ENCODE assay signal across 8 mouse cellular contexts in the genomic region with DNA sequence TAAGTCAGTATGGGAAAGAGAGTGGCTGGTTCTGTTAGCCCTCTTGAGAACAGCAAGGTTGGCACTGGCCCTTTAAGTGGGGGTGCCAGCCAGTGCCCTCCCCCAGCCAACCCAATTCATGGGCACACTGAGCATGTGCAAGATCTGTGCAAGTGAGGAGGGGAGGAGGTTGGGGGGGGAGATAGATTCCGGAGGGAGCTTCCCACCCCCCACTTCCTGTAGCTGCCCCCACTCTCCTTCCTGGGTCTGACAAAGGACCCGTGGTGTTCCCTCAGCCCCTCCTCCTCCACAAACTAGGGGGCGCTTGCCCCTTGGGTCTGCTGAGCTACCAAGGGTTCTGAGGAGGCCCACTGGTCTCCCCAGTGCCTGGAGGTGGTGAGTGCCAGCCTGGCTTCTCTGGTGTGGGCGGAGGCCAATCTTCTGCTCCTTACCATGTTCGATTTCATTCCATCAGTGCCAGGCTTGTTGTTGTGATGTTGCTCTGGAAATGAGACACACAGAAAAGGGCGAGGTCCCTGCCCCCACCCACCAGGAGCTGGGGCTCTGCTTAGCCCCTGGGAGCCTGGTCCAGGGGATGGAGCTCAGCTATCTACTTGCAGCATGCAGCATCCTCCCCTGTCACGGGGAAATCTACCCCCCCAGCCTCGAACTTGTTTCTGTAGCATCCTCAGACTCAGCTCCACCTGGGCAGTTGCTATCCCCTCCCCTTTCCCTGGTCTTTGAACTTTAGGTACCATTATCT. TPM values are rescaled to one million over a fixed set of nuclear protein-coding genes. Genes with fewer than 3 reads are reported as not detected.
DNase-seq lines count a peak whose midpoint lies in the region; ATAC-seq lines count a peak whose summit lies in the region.

No protein-coding gene starts in this region.

- peak; percentile 46 to 50 for DNase-seq in spleen, adult 18-20 months
- DNase-seq in spleen, adult 12 weeks (ENCODE audit: low spot score), result no peak
- peak; percentile 54 to 71 for DNase-seq in heart, adult 18-20 months
- peak; percentile 75 for DNase-seq in kidney, adult 18-20 months
- DNase-seq in left cerebral cortex, postnatal 36 days (ENCODE audit: low spot score in 2 of 2), result peak; percentile 84 to 88
- peak; percentile 68 for DNase-seq in spleen, postnatal 36 days (ENCODE audit: low spot score in 2 of 2)

- peak; percentile 52 for ATAC-seq in common myeloid progenitor, adult 5-6 weeks (replicated peaks; ENCODE audit: low read depth, poor library complexity, severe bottlenecking)
- ATAC-seq in megakaryocyte progenitor cell, adult 5-6 weeks (replicated peaks; ENCODE audit: poor library complexity), result peak; percentile 40

- intact Hi-C loops in left cerebral cortex, postnatal 36 days (cut with DNase I), result loop anchor here (5.0 kb wide), 1 partner anchor 40 kb away; the partner anchor contains the start of genes Acbd4 and Plcd3

RNA-seq across cellular contexts. Expression of gene Hexim2, which starts 10.4 kb away (rescaled TPM):
- total RNA-seq in common myeloid progenitor, adult 5-6 weeks (2017), result 2.1 and 2.6 TPM in 2 replicates
- total RNA-seq in heart, adult 18-20 months (2021), result 1 to 10 TPM; 1.6 to 1.7 TPM
- 10 to 100 TPM; 13.2 to 16.6 TPM for total RNA-seq in left cerebral cortex, postnatal 36 days (2021)
- total RNA-seq in megakaryocyte progenitor cell, adult 5-6 weeks (2015), result 1.2 and 1.8 TPM in 2 replicates
- 3.5 and 3.9 TPM in 2 replicates for total RNA-seq in megakaryocyte progenitor cell, adult 5-6 weeks (2017)

RNA-seq across cellular contexts. Expression of gene Hexim1, which starts 26.6 kb away (rescaled TPM):
- total RNA-seq in common myeloid progenitor, adult 5-6 weeks (2017), result 26.6 and 28.0 TPM in 2 replicates
- 10 to 100 TPM; 20.0 to 21.5 TPM for total RNA-seq in heart, adult 18-20 months (2021)
- 10 to 100 TPM; 42.8 to 51.6 TPM for total RNA-seq in left cerebral cortex, postnatal 36 days (2021)
- total RNA-seq in megakaryocyte progenitor cell, adult 5-6 weeks (2015), result 10.7 and 13.0 TPM in 2 replicates
- total RNA-seq in megakaryocyte progenitor cell, adult 5-6 weeks (2017), result 21.2 and 27.9 TPM in 2 replicates

RNA-seq across cellular contexts. Expression of gene Fmnl1, which starts 28.3 kb away (rescaled TPM):
- 28.4 and 81.9 TPM in 2 replicates for total RNA-seq in common myeloid progenitor, adult 5-6 weeks (2017)
- 10 to 100 TPM; 18.1 to 20.2 TPM for total RNA-seq in heart, adult 18-20 months (2021)
- total RNA-seq in left cerebral cortex, postnatal 36 days (2021), result 100 to 1,000 TPM; 129 to 172 TPM
- 74.3 and 76.3 TPM in 2 replicates for total RNA-seq in megakaryocyte progenitor cell, adult 5-6 weeks (2015)
- total RNA-seq in megakaryocyte progenitor cell, adult 5-6 weeks (2017), result 17.3 and 36.5 TPM in 2 replicates

RNA-seq across cellular contexts. Expression of gene Acbd4, which starts 41.1 kb away (rescaled TPM):
- total RNA-seq in common myeloid progenitor, adult 5-6 weeks (2017), result 9.2 and 9.3 TPM in 2 replicates
- 10 to 100 TPM; 28.6 to 41.4 TPM for total RNA-seq in heart, adult 18-20 months (2021)
- 10 to 100 TPM; 72.3 to 80.3 TPM for total RNA-seq in left cerebral cortex, postnatal 36 days (2021)
- 1.5 and 2.0 TPM in 2 replicates for total RNA-seq in megakaryocyte progenitor cell, adult 5-6 weeks (2015)
- total RNA-seq in megakaryocyte progenitor cell, adult 5-6 weeks (2017), result 5.0 and 7.2 TPM in 2 replicates

RNA-seq across cellular contexts. Expression of gene Plcd3, which starts 41.2 kb away (rescaled TPM):
- 0.27 and 3.6 TPM in 2 replicates for total RNA-seq in common myeloid progenitor, adult 5-6 weeks (2017)
- 10 to 100 TPM; 11.0 to 14.5 TPM for total RNA-seq in heart, adult 18-20 months (2021)
- total RNA-seq in left cerebral cortex, postnatal 36 days (2021), result 10 to 100 TPM; 16.1 to 19.3 TPM
- total RNA-seq in megakaryocyte progenitor cell, adult 5-6 weeks (2015), result 0.17 TPM in 1 of 2 replicates, not detected in the other
- total RNA-seq in megakaryocyte progenitor cell, adult 5-6 weeks (2017), result not detected in 2 replicates
